Mouse (Mus musculus) thymus, adult 2 months (tissue): Measurements from ENCODE around the gene Ppard.
"Not testable (repeated sequence)": the region's sequence is repeated elsewhere in the genome, so short reads cannot be mapped to it uniquely, and the experiment has no call there.

Experiments
- CTCF ChIP-seq: fragments of 200-500 bp; IDR thresholded peaks from 2 replicates; pipeline ENCODE4 v1.5.1; 2012; ENCODE audit warnings: mild to moderate bottlenecking, control low read depth, low read length, moderate library complexity, borderline replicate concordance; ENCODE audit not compliant: control insufficient read depth, poor library complexity, insufficient read depth; ENCODE audit errors: extremely low read depth
- POLR2A ChIP-seq: fragments of 200-500 bp; IDR thresholded peaks from 2 replicates; pipeline ENCODE4 v1.6.1; 2012; ENCODE audit warnings: mild to moderate bottlenecking, low read length, control low read depth, moderate library complexity; ENCODE audit not compliant: control insufficient read depth, poor library complexity, insufficient read depth; ENCODE audit errors: extremely low read depth

GRCm38 (mm10) chr17:28222463-28222862, 10.0 kb upstream of the Ppard start:
- TF ChIP-seq CTCF, POLR2A: not testable (repeated sequence)
